Mouse (Mus musculus) embryonic facial prominence, embryonic 14.5 days (tissue): ENCODE measurements around the gene Il4ra. TPM values are rescaled to one million over a fixed set of nuclear protein-coding genes. Genes with fewer than 3 reads are reported as not detected.

Source experiments
- ATAC-seq: fragments of 200-750 bp; cut with Nextera tagmentation; 2 replicates; pipeline ENCODE4 v1.8.0; 2017; ENCODE audit warnings: low read depth, moderate number of reproducible peaks, moderate TSS enrichment
- DNase-seq: peaks from one replicate; pipeline ENCODE4 v3.0.0-alpha.2; 2015; ENCODE audit warnings: low spot score
- H3K27ac ChIP-seq: fragments of 300-500 bp; sonication (generic); replicated peaks from 2 replicates; pipeline ENCODE4 v1.5.1; 2014; ENCODE audit warnings: low read depth, mild to moderate bottlenecking, low read length, moderate library complexity
- H3K27me3 ChIP-seq: fragments of 300-500 bp; sonication (generic); replicated peaks from 2 replicates; pipeline ENCODE4 v1.6.1; 2014; ENCODE audit warnings: low read length; ENCODE audit not compliant: control insufficient read depth, insufficient read depth
- H3K36me3 ChIP-seq: fragments of 300-500 bp; sonication (generic); 2 replicates; pipeline ENCODE4 v1.6.1; 2014; ENCODE audit warnings: low read length, mixed read lengths; ENCODE audit not compliant: control insufficient read depth, insufficient read depth
- H3K4me1 ChIP-seq: fragments of 300-500 bp; sonication (generic); 2 replicates; pipeline ENCODE4 v1.6.1; 2014; ENCODE audit warnings: antibody characterized with exemption, low read length; ENCODE audit not compliant: control insufficient read depth, insufficient read depth
- H3K4me2 ChIP-seq: fragments of 300-500 bp; sonication (generic); 2 replicates; pipeline ENCODE4 v1.6.1; 2014; ENCODE audit warnings: low read depth, mild to moderate bottlenecking, low read length, moderate library complexity, mixed read lengths
- H3K4me3 ChIP-seq: fragments of 300-500 bp; sonication (generic); 2 replicates; pipeline ENCODE4 v1.5.1; 2014; ENCODE audit warnings: low read depth, mild to moderate bottlenecking, low read length
- H3K9ac ChIP-seq: fragments of 300-500 bp; sonication (generic); 2 replicates; pipeline ENCODE4 v1.6.1; 2014; ENCODE audit warnings: low read depth, mild to moderate bottlenecking, low read length, moderate library complexity, mixed read lengths
- H3K9me3 ChIP-seq: fragments of 300-500 bp; sonication (generic); 2 replicates; pipeline ENCODE4 v1.6.1; 2016; ENCODE audit warnings: low read length; ENCODE audit not compliant: control insufficient read depth
- WGBS: fragments of 180-500 bp; shearing (Covaris S2); extraction: QIAGEN DNeasy Blood & Tissue Kit; methylation state at CpG from one replicate; pipeline ENCODE4 v1.1.7; 2014; 5-methylcytosine and 5-hydroxymethylcytosine counted together
- polyA plus RNA-seq: library from polyadenylated mRNA; unstranded; fragments of >200 nt; fragmentation: Nextera tagmentation; extraction: Ambion mirVana; gene quantifications from 2 replicates; pipeline ENCODE4 v1.2.1, GENCODE M21; 2014

Il4ra gene
- polyA plus RNA-seq, 1 experiment from 2014 or later: 10.2 TPM

GRCm38 (mm10) chr7:125561085-125561690 is 9.3 kb downstream of the Il4ra start:
- Histone ChIP-seq H3K9ac (no peak overlapping the region), H3K4me2 (no peak overlapping the region), H3K9me3 (no peaks in the 10 kb centered on the region), H3K27ac (no peak overlapping the region), H3K27me3 (no peaks in the 10 kb centered on the region), H3K4me1 (peaks cover 12% of the 10 kb centered on the region; the same call in 1 of the 2 replicates), H3K36me3 (no peaks in the 10 kb centered on the region), H3K4me3 (no peak overlapping the region)
- ATAC-seq (no peak), DNase-seq (peak; percentile 64)
- WGBS: 50% methylated on average over 9 of the region's 9 CpGs

DNA sequence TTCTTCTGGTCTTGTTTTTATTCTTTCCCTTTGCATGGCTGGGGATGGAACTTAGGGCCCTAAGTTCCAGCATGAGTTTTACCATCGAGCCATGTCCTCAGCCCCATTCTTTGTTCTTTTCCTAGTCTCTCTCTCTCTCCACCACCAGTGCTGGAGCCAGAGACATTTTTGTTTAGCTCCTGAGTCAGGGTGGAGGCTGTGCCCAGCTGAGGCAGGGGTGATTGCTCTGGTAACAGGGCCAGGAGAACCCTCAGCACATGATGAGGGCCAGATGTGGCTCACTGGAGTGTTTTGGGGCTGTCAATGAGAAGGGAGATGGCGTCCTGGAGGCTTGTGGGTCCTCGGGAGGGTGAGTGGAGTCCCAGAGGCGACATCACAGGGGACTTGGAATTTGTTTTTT is 10.5 kb downstream of the Il4ra start:
- Histone ChIP-seq H3K9me3 (no peaks in the 10 kb centered on the region), H3K27me3 (no peaks in the 10 kb centered on the region), H3K9ac (no peak overlapping the region), H3K4me1 (peaks cover 12% of the 10 kb centered on the region; the same call in 1 of the 2 replicates), H3K4me3 (no peak overlapping the region), H3K36me3 (no peaks in the 10 kb centered on the region), H3K4me2 (no peak overlapping the region), H3K27ac (no peak overlapping the region)
- ATAC-seq: no peak
- WGBS: 36% methylated on average over 4 of the region's 4 CpGs
- DNase-seq: no peak

GRCm38 (mm10) chr7:125563093-125563492 is 11.2 kb downstream of the Il4ra start:
- WGBS: 93% methylated on average over 3 of the region's 3 CpGs
- H3K27me3 ChIP-seq: no peaks in the 10 kb centered on the region
- H3K4me3 ChIP-seq: no peak overlapping the region
- no peak overlapping the region for H3K9ac ChIP-seq
- ATAC-seq (no peak), DNase-seq (no peak)
- no peaks in the 10 kb centered on the region for H3K36me3 ChIP-seq
- no peak overlapping the region for H3K4me2 ChIP-seq
- H3K9me3 ChIP-seq: no peaks in the 10 kb centered on the region
- H3K4me1 ChIP-seq: peaks cover 12% of the 10 kb centered on the region; the same call in 1 of the 2 replicates
- no peak overlapping the region for H3K27ac ChIP-seq

DNA sequence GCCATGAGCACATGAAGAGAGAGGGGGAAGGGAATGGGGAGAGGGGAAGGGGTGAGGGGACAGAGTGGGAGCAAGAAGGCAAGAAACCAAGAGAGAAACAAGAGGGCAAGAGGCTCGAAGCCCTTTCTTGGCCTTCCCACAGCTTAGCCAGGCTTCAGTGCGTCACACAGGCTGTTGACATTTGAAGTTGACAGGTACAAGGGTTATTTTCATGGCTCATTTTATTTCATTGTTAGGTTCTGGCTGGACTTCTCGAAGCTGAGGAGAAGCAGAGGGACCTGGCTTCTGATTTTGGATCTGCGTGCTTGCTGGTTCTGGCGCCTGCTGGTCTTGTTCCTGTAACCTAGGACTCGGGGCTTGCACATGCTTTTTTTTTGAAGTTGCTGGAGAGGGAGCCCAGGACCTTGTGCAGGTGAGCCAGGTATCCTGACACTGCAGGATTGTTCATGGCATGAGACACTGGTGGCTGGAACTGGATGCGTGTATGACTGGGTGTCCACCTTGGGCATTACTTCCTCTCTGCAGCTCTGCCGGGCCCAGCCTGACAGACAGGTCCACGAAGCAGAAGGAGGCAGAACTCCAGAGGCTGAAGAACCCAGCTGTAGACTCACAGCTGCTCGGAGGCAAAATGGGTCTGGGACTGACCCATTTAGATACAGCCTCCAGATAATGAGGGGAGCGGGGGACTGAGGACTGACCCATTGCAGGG is 12.6 kb downstream of the Il4ra start:
- no peak for ATAC-seq
- no peaks in the 10 kb centered on the region for H3K9me3 ChIP-seq
- no peak overlapping the region for H3K9ac ChIP-seq
- H3K27me3 ChIP-seq: no peaks in the 10 kb centered on the region
- peaks cover 12% of the 10 kb centered on the region; the same call in 1 of the 2 replicates for H3K4me1 ChIP-seq
- no peak overlapping the region for H3K4me3 ChIP-seq
- H3K36me3 ChIP-seq: no peaks in the 10 kb centered on the region
- H3K27ac ChIP-seq: no peak overlapping the region
- DNase-seq: no peak
- H3K4me2 ChIP-seq: no peak overlapping the region
- WGBS: 69% methylated on average over 10 of the region's 11 CpGs

GRCm38 (mm10) chr7:125565516-125566285 is 13.8 kb downstream of the Il4ra start:
- no peaks in the 10 kb centered on the region for H3K36me3 ChIP-seq
- no peaks in the 10 kb centered on the region for H3K9me3 ChIP-seq
- DNase-seq (no peak), ATAC-seq (no peak)
- no peak overlapping the region for H3K27ac ChIP-seq
- 69% methylated on average over 12 of the region's 12 CpGs for WGBS
- peaks cover 10% of the 10 kb centered on the region; the same call in 1 of the 2 replicates for H3K4me1 ChIP-seq
- no peak overlapping the region for H3K4me2 ChIP-seq
- H3K27me3 ChIP-seq: no peaks in the 10 kb centered on the region
- no peak overlapping the region for H3K4me3 ChIP-seq
- H3K9ac ChIP-seq: no peak overlapping the region

DNA sequence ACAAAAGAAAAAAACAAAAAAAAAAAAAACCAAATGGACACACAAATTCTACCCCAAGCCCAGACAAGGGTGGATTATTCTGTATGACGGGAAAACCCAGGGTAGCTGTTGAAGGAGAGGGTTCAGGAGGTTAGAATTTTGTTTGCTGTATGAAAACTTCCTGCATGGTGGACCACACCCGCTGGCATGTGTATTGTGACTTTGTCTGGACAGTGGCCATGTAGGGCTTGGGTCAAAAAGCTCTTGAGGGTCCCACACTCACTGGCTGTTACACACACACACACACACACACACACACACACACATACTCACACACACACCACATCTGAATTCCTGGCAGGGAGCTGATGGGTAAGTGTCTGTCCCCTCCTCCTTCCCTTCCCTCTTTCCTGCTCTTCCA is 14.5 kb downstream of the Il4ra start:
- ATAC-seq (no peak), DNase-seq (no peak)

DNA sequence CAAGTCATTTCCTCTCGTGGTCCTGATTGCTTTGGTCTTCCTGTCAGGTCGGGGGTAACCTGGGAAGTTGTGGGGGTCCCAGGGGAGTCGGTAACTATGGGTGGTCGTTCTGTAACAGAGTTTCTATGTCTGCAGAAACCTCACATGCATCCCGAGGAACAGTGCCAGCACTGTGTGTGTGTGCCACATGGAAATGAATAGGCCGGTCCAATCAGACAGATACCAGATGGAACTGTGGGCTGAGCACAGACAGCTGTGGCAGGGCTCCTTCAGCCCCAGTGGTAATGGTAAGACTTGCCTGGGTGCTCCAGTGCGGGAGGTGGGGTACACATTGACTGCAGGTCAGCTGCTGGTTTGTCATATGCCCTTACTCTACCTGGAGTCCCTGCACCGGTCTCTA is 17.0 kb downstream of the Il4ra start:
- peak; percentile 30 for DNase-seq
- Histone ChIP-seq H3K4me1 (no peaks in the 10 kb centered on the region), H3K9ac (no peak overlapping the region), H3K9me3 (no peaks in the 10 kb centered on the region), H3K27me3 (no peaks in the 10 kb centered on the region), H3K27ac (no peak overlapping the region), H3K36me3 (no peaks in the 10 kb centered on the region), H3K4me3 (no peak overlapping the region), H3K4me2 (no peak overlapping the region)
- WGBS: 74% methylated on average over 8 of the region's 8 CpGs
- no peak for ATAC-seq

More for the DNA sequence above, 14.5 kb downstream of the Il4ra start:
- H3K4me3 ChIP-seq: no peak overlapping the region
- H3K9ac ChIP-seq: no peak overlapping the region
- H3K36me3 ChIP-seq: no peaks in the 10 kb centered on the region
- peaks cover 3% of the 10 kb centered on the region; the same call in 1 of the 2 replicates for H3K4me1 ChIP-seq
- H3K4me2 ChIP-seq: no peak overlapping the region
- H3K9me3 ChIP-seq: no peaks in the 10 kb centered on the region
- 66% methylated on average over 2 of the region's 2 CpGs for WGBS
- H3K27me3 ChIP-seq: no peaks in the 10 kb centered on the region
- H3K27ac ChIP-seq: no peak overlapping the region

GRCm38 (mm10) chr7:125571891-125572290 is 20.0 kb downstream of the Il4ra start:
- Histone ChIP-seq H3K27me3 (no peaks in the 10 kb centered on the region), H3K4me2 (no peak overlapping the region), H3K4me3 (no peak overlapping the region), H3K9me3 (no peaks in the 10 kb centered on the region), H3K9ac (no peak overlapping the region), H3K36me3 (no peaks in the 10 kb centered on the region), H3K4me1 (0 out of 2 replicates have a peak, but pooled peaks cover under 1% of the 10 kb centered on the region), H3K27ac (no peak overlapping the region)
- DNase-seq (no peak), ATAC-seq (no peak)
- 77% methylated on average over 19 of the region's 19 CpGs for WGBS
